Mouse (Mus musculus): ENCODE data around the gene Pga5. TPM values are rescaled to one million over a fixed set of nuclear protein-coding genes. Genes with fewer than 3 reads are reported as not detected.

Pga5 gene
- polyA plus RNA-seq, 1 experiment from 2014 or later: not detected

DNA sequence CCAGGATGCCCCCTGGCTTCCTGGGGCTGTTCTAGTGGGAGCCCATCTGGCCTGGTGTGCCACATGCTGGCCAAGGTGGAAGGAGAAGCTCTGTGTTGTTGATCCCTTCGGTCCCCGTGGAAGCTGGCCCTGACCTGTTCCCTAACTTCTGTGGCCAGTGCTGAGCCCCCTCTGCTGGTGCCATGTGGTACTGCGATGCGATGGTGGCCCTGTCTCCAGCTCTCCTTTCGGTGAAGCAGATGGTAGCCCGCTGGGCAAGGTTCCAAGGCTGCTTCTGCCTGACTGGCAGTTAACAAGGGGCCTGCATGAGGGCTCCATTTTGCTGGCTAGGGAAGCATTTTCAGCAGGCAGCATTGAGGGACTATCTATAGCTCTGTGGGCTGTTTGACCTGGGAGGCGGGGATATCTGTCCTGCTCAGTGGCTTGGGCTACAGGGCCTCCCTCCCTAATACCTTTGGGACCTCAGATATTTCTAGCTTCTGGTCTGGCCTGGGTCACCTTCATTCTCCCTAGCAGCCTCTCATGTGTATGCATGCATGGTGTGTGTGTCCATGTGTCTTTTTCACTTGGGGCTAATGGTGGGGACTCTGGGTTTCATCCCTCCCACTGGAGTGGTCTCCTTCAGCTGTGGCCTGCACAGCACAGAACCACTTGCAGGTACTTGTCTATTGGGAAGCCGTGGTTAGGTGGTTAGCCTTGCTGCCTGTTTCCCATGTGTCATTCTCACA lies 31.7 kb upstream of the Pga5 start:
- peak overlapping the region; percentile 29; the same call in 1 of the 2 replicates for H3K9ac ChIP-seq (ENCODE audit: low read length)
- no peaks in the 10 kb centered on the region for H3K9me3 ChIP-seq (ENCODE audit: control insufficient read depth, low read length)
- DNase-seq (ENCODE audit: low spot score): peak; percentile 97
- H3K36me3 ChIP-seq (ENCODE audit: control insufficient read depth, insufficient read depth, low read length): peaks cover 7% of the 10 kb centered on the region
- no peak overlapping the region for H3K4me3 ChIP-seq (ENCODE audit: low read depth, low read length)
- ATAC-seq (replicated peaks; ENCODE audit: low FRiP score): peak; percentile 88
- H3K27me3 ChIP-seq (ENCODE audit: control insufficient read depth, insufficient read depth, low read length): no peaks in the 10 kb centered on the region
- H3K4me2 ChIP-seq (ENCODE audit: low read depth, low read length, severe bottlenecking): no peak overlapping the region
- peaks cover 12% of the 10 kb centered on the region; the same call in 1 of the 2 replicates for H3K4me1 ChIP-seq (replicated peaks; ENCODE audit: control insufficient read depth, insufficient read depth, low read length)
- 22% methylated on average over 8 of the region's 8 CpGs for WGBS
- H3K27ac ChIP-seq (ENCODE audit: low read depth, low read length): peak overlapping the region; percentile 81

- WGBS: 63% methylated on average over 6 of the region's 6 CpGs
- 0 out of 2 replicates have a peak overlapping the region, but pooled peaks have one; percentile 41 for H3K27ac ChIP-seq (ENCODE audit: low read depth, low read length)
- ATAC-seq (replicated peaks; ENCODE audit: low FRiP score): no peak
Measured at GRCm38 (mm10) chr19:10708900-10709299, 31.0 kb upstream of the Pga5 start.

GRCm38 (mm10) chr19:10707881-10708280 lies 30.0 kb upstream of the Pga5 start:
- no peaks in the 10 kb centered on the region for H3K9me3 ChIP-seq (ENCODE audit: control insufficient read depth, low read length)
- no peak overlapping the region for H3K27ac ChIP-seq (ENCODE audit: low read depth, low read length)
- 89% methylated on average over 1 of the region's 1 CpGs for WGBS
- no peak overlapping the region for H3K4me2 ChIP-seq (ENCODE audit: low read depth, low read length, severe bottlenecking)
- no peak overlapping the region for H3K4me3 ChIP-seq (ENCODE audit: low read depth, low read length)
- DNase-seq (ENCODE audit: low spot score) (no peak), ATAC-seq (replicated peaks; ENCODE audit: low FRiP score) (no peak)
- H3K27me3 ChIP-seq (ENCODE audit: control insufficient read depth, insufficient read depth, low read length): no peaks in the 10 kb centered on the region
- H3K4me1 ChIP-seq (replicated peaks; ENCODE audit: control insufficient read depth, insufficient read depth, low read length): peaks cover 12% of the 10 kb centered on the region; the same call in 1 of the 2 replicates
- H3K36me3 ChIP-seq (ENCODE audit: control insufficient read depth, insufficient read depth, low read length): peaks cover 7% of the 10 kb centered on the region
- no peak overlapping the region for H3K9ac ChIP-seq (ENCODE audit: low read length)

More at GRCm38 (mm10) chr19:10708900-10709299, 31.0 kb upstream of the Pga5 start:
- Histone ChIP-seq H3K9me3 (ENCODE audit: control insufficient read depth, low read length) (no peaks in the 10 kb centered on the region), H3K9ac (ENCODE audit: low read length) (no peak overlapping the region), H3K4me2 (ENCODE audit: low read depth, low read length, severe bottlenecking) (no peak overlapping the region), H3K4me3 (ENCODE audit: low read depth, low read length) (no peak overlapping the region), H3K27me3 (ENCODE audit: control insufficient read depth, insufficient read depth, low read length) (no peaks in the 10 kb centered on the region), H3K4me1 (replicated peaks; ENCODE audit: control insufficient read depth, insufficient read depth, low read length) (peaks cover 12% of the 10 kb centered on the region; the same call in 1 of the 2 replicates), H3K36me3 (ENCODE audit: control insufficient read depth, insufficient read depth, low read length) (peaks cover 7% of the 10 kb centered on the region)
- DNase-seq (ENCODE audit: low spot score): no peak

GRCm38 (mm10) chr19:10707087-10707875 lies 29.4 kb upstream of the Pga5 start:
- WGBS: 83% methylated on average over 13 of the region's 13 CpGs
- no peak overlapping the region for H3K9ac ChIP-seq (ENCODE audit: low read length)
- H3K4me1 ChIP-seq (replicated peaks; ENCODE audit: control insufficient read depth, insufficient read depth, low read length): peaks cover 12% of the 10 kb centered on the region; the same call in 1 of the 2 replicates
- no peak overlapping the region for H3K4me2 ChIP-seq (ENCODE audit: low read depth, low read length, severe bottlenecking)
- no peak overlapping the region for H3K27ac ChIP-seq (ENCODE audit: low read depth, low read length)
- H3K9me3 ChIP-seq (ENCODE audit: control insufficient read depth, low read length): no peaks in the 10 kb centered on the region
- no peak for DNase-seq (ENCODE audit: low spot score)
- H3K27me3 ChIP-seq (ENCODE audit: control insufficient read depth, insufficient read depth, low read length): no peaks in the 10 kb centered on the region
- no peak for ATAC-seq (replicated peaks; ENCODE audit: low FRiP score)
- no peak overlapping the region for H3K4me3 ChIP-seq (ENCODE audit: low read depth, low read length)
- H3K36me3 ChIP-seq (ENCODE audit: control insufficient read depth, insufficient read depth, low read length): peaks cover 6% of the 10 kb centered on the region

DNA sequence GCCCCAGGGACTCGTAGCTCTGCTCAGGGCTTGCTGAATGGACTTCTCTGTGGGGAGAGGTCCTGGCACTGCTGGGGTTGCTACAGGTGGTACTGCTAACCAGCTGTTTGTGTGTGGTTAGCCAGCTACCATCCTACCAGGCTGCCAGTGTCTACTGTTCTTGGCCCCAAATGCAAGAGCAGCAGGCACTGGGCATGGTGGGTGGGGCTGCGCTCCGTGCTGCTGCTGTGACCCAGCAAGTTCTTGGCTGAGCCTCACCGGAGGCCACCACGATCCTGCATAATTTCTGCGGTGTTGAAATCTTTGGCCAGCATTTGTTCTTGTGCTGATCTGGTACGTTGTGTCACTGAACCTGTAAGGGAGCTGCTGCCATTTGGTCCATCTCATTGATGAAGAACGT lies 25.6 kb upstream of the Pga5 start:
- H3K9me3 ChIP-seq (ENCODE audit: control insufficient read depth, low read length): no peaks in the 10 kb centered on the region
- 92% methylated on average over 8 of the region's 8 CpGs for WGBS
- H3K4me1 ChIP-seq (replicated peaks; ENCODE audit: control insufficient read depth, insufficient read depth, low read length): peaks cover 6% of the 10 kb centered on the region; the same call in 1 of the 2 replicates

DNA sequence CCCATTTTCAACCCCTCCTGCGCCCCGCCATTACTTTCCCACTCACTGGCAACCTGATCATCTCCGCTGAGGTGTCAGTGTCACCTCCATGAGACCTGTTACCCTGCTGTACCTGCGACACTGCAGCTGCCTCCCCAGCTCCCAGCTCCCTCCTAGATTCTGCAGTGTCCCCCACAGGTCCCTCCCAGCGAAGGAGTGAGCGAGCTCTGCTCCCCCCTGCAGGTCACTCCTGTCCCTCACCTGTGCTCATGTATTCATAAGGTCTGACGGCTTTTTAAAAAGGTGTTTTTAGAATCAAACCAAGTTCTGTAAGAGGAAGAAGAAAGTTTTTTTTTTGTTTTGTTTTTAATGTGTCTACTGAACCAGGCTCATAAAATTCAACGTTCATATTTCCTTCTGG lies 24.3 kb upstream of the Pga5 start:
- H3K9ac ChIP-seq (ENCODE audit: low read length): no peak overlapping the region
- WGBS: 83% methylated on average over 8 of the region's 8 CpGs
- no peak overlapping the region for H3K4me3 ChIP-seq (ENCODE audit: low read depth, low read length)
- H3K9me3 ChIP-seq (ENCODE audit: control insufficient read depth, low read length): no peaks in the 10 kb centered on the region
- peaks cover 6% of the 10 kb centered on the region; the same call in 1 of the 2 replicates for H3K4me1 ChIP-seq (replicated peaks; ENCODE audit: control insufficient read depth, insufficient read depth, low read length)
- ATAC-seq (replicated peaks; ENCODE audit: low FRiP score) (no peak), DNase-seq (ENCODE audit: low spot score) (no peak)
- H3K27me3 ChIP-seq (ENCODE audit: control insufficient read depth, insufficient read depth, low read length): no peaks in the 10 kb centered on the region
- no peak overlapping the region for H3K4me2 ChIP-seq (ENCODE audit: low read depth, low read length, severe bottlenecking)
- no peaks in the 10 kb centered on the region for H3K36me3 ChIP-seq (ENCODE audit: control insufficient read depth, insufficient read depth, low read length)
- no peak overlapping the region for H3K27ac ChIP-seq (ENCODE audit: low read depth, low read length)

More for the DNA sequence above, 25.6 kb upstream of the Pga5 start:
- no peak overlapping the region for H3K27ac ChIP-seq (ENCODE audit: low read depth, low read length)
- H3K4me2 ChIP-seq (ENCODE audit: low read depth, low read length, severe bottlenecking): no peak overlapping the region
- no peak for DNase-seq (ENCODE audit: low spot score)
- H3K27me3 ChIP-seq (ENCODE audit: control insufficient read depth, insufficient read depth, low read length): no peaks in the 10 kb centered on the region
- no peaks in the 10 kb centered on the region for H3K36me3 ChIP-seq (ENCODE audit: control insufficient read depth, insufficient read depth, low read length)
- no peak overlapping the region for H3K4me3 ChIP-seq (ENCODE audit: low read depth, low read length)
- H3K9ac ChIP-seq (ENCODE audit: low read length): no peak overlapping the region
- no peak for ATAC-seq (replicated peaks; ENCODE audit: low FRiP score)

- Histone ChIP-seq H3K9me3 (ENCODE audit: control insufficient read depth, low read length) (no peaks in the 10 kb centered on the region), H3K4me1 (replicated peaks; ENCODE audit: control insufficient read depth, insufficient read depth, low read length) (peaks cover 7% of the 10 kb centered on the region), H3K4me2 (ENCODE audit: low read depth, low read length, severe bottlenecking) (no peak overlapping the region), H3K4me3 (ENCODE audit: low read depth, low read length) (no peak overlapping the region), H3K36me3 (ENCODE audit: control insufficient read depth, insufficient read depth, low read length) (no peaks in the 10 kb centered on the region), H3K27me3 (ENCODE audit: control insufficient read depth, insufficient read depth, low read length) (no peaks in the 10 kb centered on the region), H3K9ac (ENCODE audit: low read length) (no peak overlapping the region), H3K27ac (ENCODE audit: low read depth, low read length) (no peak overlapping the region)
- no peak for DNase-seq (ENCODE audit: low spot score)
- ATAC-seq (replicated peaks; ENCODE audit: low FRiP score): no peak
- 60% methylated on average over 6 of the region's 6 CpGs for WGBS
Measured at GRCm38 (mm10) chr19:10701013-10701726, 23.3 kb upstream of the Pga5 start.

DNA sequence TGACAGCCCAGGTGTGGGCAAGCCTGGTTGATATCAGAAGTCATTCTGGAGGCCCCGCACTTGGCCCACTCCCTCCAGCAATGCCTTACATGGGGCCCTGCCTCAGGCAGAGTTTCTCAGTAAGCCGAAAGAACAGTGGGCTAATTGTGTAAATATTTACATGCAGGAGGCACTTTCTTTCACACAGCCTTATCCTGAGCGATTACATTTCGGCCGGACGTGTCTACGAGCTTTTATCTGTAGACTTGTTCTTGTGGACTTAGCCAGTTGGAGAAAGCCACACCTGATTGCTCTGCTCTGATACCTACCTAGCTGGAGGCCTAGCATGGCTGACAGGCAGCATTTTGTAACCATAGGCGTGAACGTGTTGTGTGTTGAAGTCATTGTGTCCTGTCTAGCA lies 22.0 kb upstream of the Pga5 start:
- Histone ChIP-seq H3K27me3 (ENCODE audit: control insufficient read depth, insufficient read depth, low read length) (no peaks in the 10 kb centered on the region), H3K27ac (ENCODE audit: low read depth, low read length) (no peak overlapping the region), H3K36me3 (ENCODE audit: control insufficient read depth, insufficient read depth, low read length) (no peaks in the 10 kb centered on the region), H3K9ac (ENCODE audit: low read length) (no peak overlapping the region), H3K9me3 (ENCODE audit: control insufficient read depth, low read length) (no peaks in the 10 kb centered on the region), H3K4me1 (replicated peaks; ENCODE audit: control insufficient read depth, insufficient read depth, low read length) (peaks cover 13% of the 10 kb centered on the region), H3K4me2 (ENCODE audit: low read depth, low read length, severe bottlenecking) (no peak overlapping the region), H3K4me3 (ENCODE audit: low read depth, low read length) (no peak overlapping the region)
- ATAC-seq (replicated peaks; ENCODE audit: low FRiP score) (no peak), DNase-seq (ENCODE audit: low spot score) (no peak)
- 78% methylated on average over 9 of the region's 9 CpGs for WGBS

Data from forebrain, embryonic 11.5 days (tissue).